Mouse (Mus musculus): ENCODE data around the gene Amer2.
"Not testable (repeated sequence)": the region's sequence is repeated elsewhere in the genome, so short reads cannot be mapped to it uniquely, and the experiment has no call there.

GRCm38 (mm10) chr14:60340001-60340400, 33.1 kb upstream of the Amer2 start:
- TF ChIP-seq POLR2A (IDR thresholded peaks at IDR 0.05; ENCODE audit: low read depth, low read length); CTCF (IDR thresholded peaks at IDR 0.05; ENCODE audit: extremely low read depth, insufficient read length, insufficient replicate concordance, low read depth, low read length): not testable (repeated sequence)

Measured in small intestine, adult 2 months (tissue).